8 mouse cellular contexts compared by ENCODE assay signal in the genomic region with DNA sequence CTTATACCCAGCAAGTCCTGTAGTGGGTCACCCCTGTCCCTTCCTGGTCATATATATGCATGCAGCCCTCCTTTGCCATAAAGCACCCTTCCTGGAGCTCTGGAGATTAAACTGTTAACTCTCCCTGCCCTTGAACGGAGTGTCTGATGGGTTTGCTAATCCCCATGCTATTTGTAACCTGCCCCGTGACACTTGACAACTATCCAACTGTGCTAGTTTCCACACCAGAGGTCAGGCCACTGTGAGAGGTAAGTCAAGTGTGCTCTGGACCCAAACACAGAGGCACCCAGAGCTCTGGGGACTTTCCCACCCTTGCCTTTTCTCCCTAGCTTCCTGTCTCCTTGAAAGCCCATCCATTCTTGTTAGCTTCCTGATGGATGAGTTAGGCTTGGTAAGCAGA. TPM values are rescaled to one million over a fixed set of nuclear protein-coding genes. Genes with fewer than 3 reads are reported as not detected.
DNase-seq lines count a peak whose midpoint lies in the region; ATAC-seq and TF ChIP-seq lines count a peak whose summit lies in the region.

No protein-coding gene starts in this region.

- TF ChIP-seq CTCF in layer of hippocampus, adult 2 months (conservative IDR thresholded peaks at IDR 0.05) = no peak

- peak overlapping the region; percentile 78 for H3K4me2 ChIP-seq in heart, embryonic 16.5 days (ENCODE audit: low read depth, low read length)
- peak overlapping the region; percentile 63; the same call in 1 of the 2 replicates for H3K4me2 ChIP-seq in stomach, embryonic 14.5 days (replicated peaks; ENCODE audit: low read depth, low read length)
- no peak overlapping the region for H3K4me2 ChIP-seq in forebrain, embryonic 16.5 days (ENCODE audit: low read length)

- no peak for DNase-seq in layer of hippocampus, adult 2 months (ENCODE audit: low spot score in 2 of 2)
- no peak for DNase-seq in layer of hippocampus, postnatal 36 days
- DNase-seq in kidney, postnatal 25 days = peak; percentile 83 to 91
- no peak for DNase-seq in cerebellum, adult 11-12 months

- no peaks in the 10 kb centered on the region for H3K36me3 ChIP-seq in heart, embryonic 16.5 days (ENCODE audit: control insufficient read depth, insufficient read depth)
- H3K36me3 ChIP-seq in stomach, embryonic 14.5 days (ENCODE audit: control insufficient read depth, insufficient read depth, low read length) = no peaks in the 10 kb centered on the region
- no peaks in the 10 kb centered on the region for H3K36me3 ChIP-seq in forebrain, embryonic 16.5 days (ENCODE audit: control insufficient read depth, insufficient read depth)

- H3K27ac ChIP-seq in layer of hippocampus, adult 2 months = peak overlapping the region; percentile 57; the same call in 1 of the 2 replicates
- H3K27ac ChIP-seq in heart, embryonic 16.5 days (ENCODE audit: low read length) = no peak overlapping the region
- H3K27ac ChIP-seq in stomach, embryonic 14.5 days (ENCODE audit: low read length) = no peak overlapping the region
- no peak overlapping the region for H3K27ac ChIP-seq in forebrain, embryonic 16.5 days (ENCODE audit: low read length)

- ATAC-seq in heart, embryonic 16.5 days (replicated peaks; ENCODE audit: extremely low read depth, insufficient read depth, low FRiP score) = peak; percentile 51
- no peak for ATAC-seq in stomach, embryonic 14.5 days (ENCODE audit: insufficient number of reproducible peaks, insufficient read depth, low FRiP score, low read depth)
- no peak for ATAC-seq in forebrain, embryonic 16.5 days
- ATAC-seq in granulocyte monocyte progenitor cell, adult 5-6 weeks (replicated peaks; ENCODE audit: poor library complexity, severe bottlenecking) = no peak

- H3K4me1 ChIP-seq in heart, embryonic 16.5 days (ENCODE audit: control insufficient read depth, insufficient read depth, low read length) = peaks cover 23% of the 10 kb centered on the region
- H3K4me1 ChIP-seq in stomach, embryonic 14.5 days (ENCODE audit: control insufficient read depth, insufficient read depth, low read length) = peaks cover 12% of the 10 kb centered on the region; the same call in 1 of the 2 replicates
- H3K4me1 ChIP-seq in forebrain, embryonic 16.5 days (replicated peaks; ENCODE audit: control insufficient read depth, insufficient read depth, low read length) = peaks cover 7% of the 10 kb centered on the region; the same call in 1 of the 2 replicates

- peak overlapping the region; percentile 80; the same call in 1 of the 2 replicates for H3K9ac ChIP-seq in heart, embryonic 16.5 days (ENCODE audit: low read length)
- H3K9ac ChIP-seq in stomach, embryonic 14.5 days (replicated peaks; ENCODE audit: low read depth, low read length) = no peak overlapping the region; the same call in 1 of the 2 replicates
- H3K9ac ChIP-seq in forebrain, embryonic 16.5 days (replicated peaks; ENCODE audit: low read depth, low read length) = no peak overlapping the region

- no peak overlapping the region for H3K4me3 ChIP-seq in layer of hippocampus, adult 2 months
- H3K4me3 ChIP-seq in heart, embryonic 16.5 days (ENCODE audit: low read length) = no peak overlapping the region; the same call in 1 of the 2 replicates
- peak overlapping the region; percentile 34 for H3K4me3 ChIP-seq in stomach, embryonic 14.5 days (ENCODE audit: low read depth, low read length)
- no peak overlapping the region for H3K4me3 ChIP-seq in forebrain, embryonic 16.5 days (replicated peaks; ENCODE audit: low read length)

- no peaks in the 10 kb centered on the region for H3K9me3 ChIP-seq in heart, embryonic 16.5 days (replicated peaks; ENCODE audit: control insufficient read depth, low read length)
- no peaks in the 10 kb centered on the region for H3K9me3 ChIP-seq in stomach, embryonic 14.5 days (ENCODE audit: control insufficient read depth, low read depth, low read length)
- H3K9me3 ChIP-seq in forebrain, embryonic 16.5 days (ENCODE audit: control insufficient read depth, low read length) = no peaks in the 10 kb centered on the region

- H3K27me3 ChIP-seq in heart, embryonic 16.5 days (ENCODE audit: control insufficient read depth, insufficient read depth, low read length) = peaks cover 12% of the 10 kb centered on the region; the same call in 1 of the 2 replicates
- H3K27me3 ChIP-seq in stomach, embryonic 14.5 days (ENCODE audit: control insufficient read depth, insufficient read depth, low read length) = peaks cover 6% of the 10 kb centered on the region; the same call in 1 of the 2 replicates
- H3K27me3 ChIP-seq in forebrain, embryonic 16.5 days (replicated peaks; ENCODE audit: control insufficient read depth, insufficient read depth, low read length) = peaks cover 11% of the 10 kb centered on the region

- WGBS in heart, embryonic 16.5 days = 26% methylated on average over 2 of the region's 2 CpGs
- WGBS in stomach, embryonic 14.5 days = 19% methylated on average over 2 of the region's 2 CpGs
- WGBS in forebrain, embryonic 16.5 days = 51% methylated on average over 2 of the region's 2 CpGs

RNA-seq across cellular contexts. Expression of gene Tmem171, which starts 0.9 kb away (rescaled TPM):
- total RNA-seq in layer of hippocampus, adult 2 months (2021) = 1 to 10 TPM; 1.7 to 1.8 TPM
- 1 to 10 TPM; 1.1 to 1.4 TPM for total RNA-seq in layer of hippocampus, postnatal 36 days (2021)
- 1.3 and 3.7 TPM in 2 replicates for polyA plus RNA-seq in heart, embryonic 16.5 days (2015; fragmentation: Nextera tagmentation; extraction: Ambion mirVana)
- 1.9 and 3.2 TPM in 2 replicates for polyA plus RNA-seq in stomach, embryonic 14.5 days (2014; fragmentation: Nextera tagmentation; extraction: Ambion mirVana)
- polyA plus RNA-seq in forebrain, embryonic 16.5 days (2015; fragmentation: Nextera tagmentation; extraction: Ambion mirVana) = not detected in 2 replicates
- not detected in 2 replicates for total RNA-seq in granulocyte monocyte progenitor cell, adult 5-6 weeks (2014; fragmentation: Nextera tagmentation)
- total RNA-seq in granulocyte monocyte progenitor cell, adult 5-6 weeks (2017) = not detected in 2 replicates

RNA-seq across cellular contexts. Expression of gene Tmem174, which starts 58.3 kb away (rescaled TPM):
- total RNA-seq in layer of hippocampus, adult 2 months (2021) = under 1 TPM in 1 of 2 experiments, not detected in 1; 0.15 TPM
- under 1 TPM in 1 of 2 experiments, not detected in 1; 0.15 TPM for total RNA-seq in layer of hippocampus, postnatal 36 days (2021)
- polyA plus RNA-seq in heart, embryonic 16.5 days (2015; fragmentation: Nextera tagmentation; extraction: Ambion mirVana) = not detected in 2 replicates
- not detected in 2 replicates for polyA plus RNA-seq in stomach, embryonic 14.5 days (2014; fragmentation: Nextera tagmentation; extraction: Ambion mirVana)
- polyA plus RNA-seq in forebrain, embryonic 16.5 days (2015; fragmentation: Nextera tagmentation; extraction: Ambion mirVana) = not detected in 2 replicates
- not detected in 2 replicates for total RNA-seq in granulocyte monocyte progenitor cell, adult 5-6 weeks (2014; fragmentation: Nextera tagmentation)
- total RNA-seq in granulocyte monocyte progenitor cell, adult 5-6 weeks (2017) = not detected in 2 replicates

Comparison
In these comparisons a context has a peak if more than half of its experiments do, and no peak if none do; other contexts are left out.
1. DNase-seq: peak in kidney, postnatal 25 days (2 of 2); none in layer of hippocampus, adult 2 months (0 of 2), layer of hippocampus, postnatal 36 days (0 of 2) and cerebellum, adult 11-12 months (single experiment).